Mouse (Mus musculus) midbrain, postnatal 0 days (tissue): ENCODE results near the gene Nup93. TPM values are rescaled to one million over a fixed set of nuclear protein-coding genes. Genes with fewer than 3 reads are reported as not detected.

Experiments
- ATAC-seq: fragments of 200-750 bp; cut with Nextera tagmentation; 2 replicates; pipeline ENCODE4 v1.8.0; 2017; ENCODE audit warnings: moderate number of reproducible peaks, mild to moderate bottlenecking, moderate TSS enrichment, moderate library complexity; ENCODE audit not compliant: low FRiP score
- DNase-seq: peaks from one replicate; pipeline ENCODE4 v3.0.0-alpha.2; 2015; ENCODE audit warnings: low spot score
- H3K27ac ChIP-seq: fragments of 300-500 bp; sonication (generic); 2 replicates; pipeline ENCODE4 v1.5.1; 2014; ENCODE audit warnings: low read depth, mild to moderate bottlenecking, low read length, mixed read lengths
- H3K27me3 ChIP-seq: fragments of 300-500 bp; sonication (generic); 2 replicates; pipeline ENCODE4 v1.6.1; 2014; ENCODE audit warnings: low read length, control low read depth, mixed read lengths; ENCODE audit not compliant: insufficient read depth
- H3K36me3 ChIP-seq: fragments of 300-500 bp; sonication (generic); 2 replicates; pipeline ENCODE4 v1.6.1; 2014; ENCODE audit warnings: low read length, control low read depth, mixed read lengths; ENCODE audit not compliant: insufficient read depth
- H3K4me1 ChIP-seq: fragments of 300-500 bp; sonication (generic); 2 replicates; pipeline ENCODE4 v1.6.1; 2014; ENCODE audit warnings: mild to moderate bottlenecking, control low read depth, antibody characterized with exemption, low read length, mixed read lengths; ENCODE audit not compliant: insufficient read depth
- H3K4me2 ChIP-seq: fragments of 300-500 bp; sonication (generic); 2 replicates; pipeline ENCODE4 v1.6.1; 2014; ENCODE audit warnings: low read depth, mild to moderate bottlenecking, low read length, mixed read lengths; ENCODE audit not compliant: poor library complexity, severe bottlenecking
- H3K4me3 ChIP-seq: fragments of 300-500 bp; sonication (generic); 2 replicates; pipeline ENCODE4 v1.5.1; 2014; ENCODE audit warnings: low read depth, mild to moderate bottlenecking, low read length, moderate library complexity
- H3K9ac ChIP-seq: fragments of 300-500 bp; sonication (generic); replicated peaks from 2 replicates; pipeline ENCODE4 v1.6.1; 2014; ENCODE audit warnings: mild to moderate bottlenecking, low read length, moderate library complexity, mixed read lengths; ENCODE audit not compliant: poor library complexity, severe bottlenecking
- H3K9me3 ChIP-seq: fragments of 300-500 bp; sonication (generic); 2 replicates; pipeline ENCODE4 v1.6.1; 2016; ENCODE audit warnings: low read length, control low read depth
- CTCF ChIP-seq: IDR thresholded peaks from 2 replicates; pipeline ENCODE4 v1.5.1; 2016; ENCODE audit warnings: antibody characterized with exemption, mild to moderate bottlenecking
- WGBS: fragments of 180-500 bp; shearing (Covaris S2); extraction: QIAGEN DNeasy Blood & Tissue Kit; methylation state at CpG from one replicate; pipeline ENCODE4 v1.1.7; 2014; 5-methylcytosine and 5-hydroxymethylcytosine counted together
- polyA plus RNA-seq: library from polyadenylated mRNA; unstranded; fragments of >200 nt; fragmentation: Nextera tagmentation; extraction: Ambion mirVana; gene quantifications from 2 replicates; pipeline ENCODE4 v1.2.1, GENCODE M21; 2015
- total RNA-seq: library from RNA; depleted of rRNA; stranded (reverse); fragments of >200 nt; gene quantifications from 2 replicates; pipeline ENCODE4 v1.2.3, GENCODE M21; 2014

Gene Nup93
- total and polyA plus RNA-seq, 2 experiments from 2014 or later = 39.9 to 65.3 TPM

DNA sequence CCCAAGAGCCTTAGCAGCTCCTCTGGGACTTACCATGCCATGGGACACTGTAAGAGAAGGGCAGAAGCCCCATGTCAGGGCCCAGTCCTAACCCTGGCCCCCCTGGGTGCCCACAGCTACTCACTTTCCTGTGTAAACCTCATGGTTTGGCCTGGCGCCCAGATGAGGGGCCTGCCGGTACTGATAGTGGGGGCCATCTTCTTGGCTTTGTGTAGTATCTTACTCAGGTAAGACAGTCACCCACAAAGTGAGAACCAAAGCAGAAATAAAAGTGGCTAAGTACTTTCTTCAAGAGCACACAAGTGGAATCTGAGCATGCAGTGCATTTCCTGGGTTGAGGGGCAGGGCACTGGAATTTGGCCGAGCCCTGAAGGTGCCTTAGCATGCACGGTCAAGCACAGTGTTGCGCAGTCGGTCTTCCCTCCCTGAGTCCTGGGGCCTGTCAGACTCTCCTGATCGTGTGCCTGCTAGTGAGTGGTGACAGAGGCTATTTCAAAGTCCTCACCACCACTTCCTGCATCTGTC, 92.7 kb downstream of the Nup93 start:
- DNase-seq (no peak), ATAC-seq (no peak)
- H3K4me3 ChIP-seq = no peak overlapping the region
- H3K36me3 ChIP-seq = peaks cover 83% of the 10 kb centered on the region
- H3K4me2 ChIP-seq = no peak overlapping the region
- H3K9me3 ChIP-seq = no peaks in the 10 kb centered on the region
- H3K27me3 ChIP-seq = no peaks in the 10 kb centered on the region
- WGBS = 88% methylated on average over 7 of the region's 7 CpGs
- no peak overlapping the region for H3K27ac ChIP-seq
- no peak for TF ChIP-seq CTCF
- H3K9ac ChIP-seq = no peak overlapping the region
- no peaks in the 10 kb centered on the region for H3K4me1 ChIP-seq

DNA sequence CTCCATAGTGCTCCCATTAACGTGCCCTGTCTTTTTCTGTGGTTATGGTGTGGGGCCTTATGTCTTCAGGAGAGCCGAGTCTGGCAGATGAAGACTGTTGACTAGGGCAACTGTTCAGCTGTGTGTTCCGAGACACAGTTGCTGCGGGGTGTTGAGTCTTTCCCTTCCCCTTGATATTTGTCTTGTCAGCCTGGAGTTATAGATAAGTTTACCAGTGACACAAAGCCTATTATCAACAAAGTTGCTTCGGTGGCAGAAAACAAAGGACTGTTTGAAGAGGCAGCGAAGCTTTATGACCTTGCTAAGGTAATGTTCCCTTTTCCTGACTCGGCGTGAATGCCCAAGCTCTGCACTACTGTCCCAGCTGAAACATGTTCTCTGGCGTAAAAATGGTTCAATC, 93.3 kb downstream of the Nup93 start:
- Histone ChIP-seq H3K4me2 (no peak overlapping the region), H3K27ac (no peak overlapping the region), H3K4me3 (no peak overlapping the region), H3K4me1 (no peaks in the 10 kb centered on the region), H3K9me3 (no peaks in the 10 kb centered on the region), H3K27me3 (no peaks in the 10 kb centered on the region), H3K9ac (no peak overlapping the region), H3K36me3 (peaks cover 86% of the 10 kb centered on the region)
- WGBS = 95% methylated on average over 9 of the region's 9 CpGs
- no peak for TF ChIP-seq CTCF
- ATAC-seq (no peak), DNase-seq (no peak)

DNA sequence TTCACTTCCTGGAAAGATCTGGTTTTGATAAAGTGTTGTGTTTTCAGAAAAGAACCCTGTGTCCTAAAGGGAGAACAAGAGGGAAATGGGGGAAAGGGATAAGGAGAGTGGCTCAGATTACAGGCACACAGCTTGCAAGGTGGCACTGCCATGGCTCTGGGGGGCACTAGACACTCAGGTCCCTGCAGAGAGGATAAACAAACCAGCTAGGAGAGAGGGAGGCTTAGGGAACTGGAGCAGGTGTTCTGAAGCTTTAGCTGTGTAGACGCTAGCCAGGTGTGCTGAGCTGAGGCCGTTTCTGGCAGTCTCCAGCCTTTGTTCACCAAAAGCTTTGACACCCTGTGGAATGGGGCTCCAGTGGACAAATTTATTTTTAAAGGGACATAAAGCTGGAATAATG, 99.7 kb downstream of the Nup93 start:
- Histone ChIP-seq H3K4me2 (no peak overlapping the region), H3K27me3 (no peaks in the 10 kb centered on the region), H3K4me3 (no peak overlapping the region), H3K27ac (no peak overlapping the region), H3K9ac (no peak overlapping the region), H3K9me3 (no peaks in the 10 kb centered on the region), H3K36me3 (peaks cover 78% of the 10 kb centered on the region), H3K4me1 (no peaks in the 10 kb centered on the region)
- no peak for TF ChIP-seq CTCF
- no peak for ATAC-seq
- no peak for DNase-seq
- 79% methylated on average over 2 of the region's 2 CpGs for WGBS

DNA sequence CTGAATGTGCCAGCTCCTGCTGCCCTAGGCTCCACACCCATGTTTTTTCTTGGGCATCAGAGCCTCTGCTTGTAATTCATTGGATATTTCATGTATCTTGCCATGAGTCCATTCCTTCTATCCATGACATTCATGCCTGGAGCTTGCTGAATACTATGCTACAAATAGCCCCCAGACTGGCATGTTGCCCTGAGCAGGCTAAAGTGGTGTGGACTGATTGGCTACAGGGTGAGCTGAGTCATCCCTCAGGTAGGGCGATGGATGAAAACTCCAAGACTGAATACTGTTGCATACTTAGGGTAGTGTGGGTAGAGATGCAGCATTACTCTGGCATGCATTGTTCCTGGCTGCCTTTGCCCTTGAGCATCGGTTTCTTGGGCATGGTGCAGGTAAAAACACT, 102.9 kb downstream of the Nup93 start:
- no peak for TF ChIP-seq CTCF
- Histone ChIP-seq H3K4me3 (no peak overlapping the region), H3K9me3 (no peaks in the 10 kb centered on the region), H3K36me3 (peaks cover 74% of the 10 kb centered on the region), H3K27me3 (no peaks in the 10 kb centered on the region), H3K27ac (no peak overlapping the region), H3K9ac (no peak overlapping the region), H3K4me1 (no peaks in the 10 kb centered on the region), H3K4me2 (no peak overlapping the region)
- 90% methylated on average over 2 of the region's 2 CpGs for WGBS
- ATAC-seq (no peak), DNase-seq (no peak)

DNA sequence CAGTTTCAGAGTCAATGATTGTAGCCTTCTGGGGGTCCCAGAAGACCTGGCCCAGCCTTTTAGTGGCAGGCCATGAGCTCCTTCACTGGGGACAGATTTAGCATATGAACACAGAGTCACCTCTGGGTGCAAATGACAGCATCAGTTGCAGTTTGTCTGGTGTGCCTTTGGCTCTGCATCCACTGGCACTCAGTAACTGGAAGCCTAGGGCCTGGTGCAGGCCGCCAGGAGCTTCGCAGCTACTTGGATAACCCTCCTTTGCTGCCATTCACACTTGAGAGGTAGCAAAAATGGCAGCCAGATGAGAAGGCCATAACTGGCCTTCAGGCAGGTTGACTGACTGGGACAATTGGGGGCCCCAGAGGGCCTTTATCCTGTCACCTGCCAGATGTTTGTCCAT, 103.3 kb downstream of the Nup93 start:
- Histone ChIP-seq H3K4me1 (no peaks in the 10 kb centered on the region), H3K27ac (no peak overlapping the region), H3K9me3 (no peaks in the 10 kb centered on the region), H3K4me3 (no peak overlapping the region), H3K27me3 (no peaks in the 10 kb centered on the region), H3K36me3 (peaks cover 71% of the 10 kb centered on the region), H3K9ac (no peak overlapping the region), H3K4me2 (no peak overlapping the region)
- DNase-seq = no peak
- TF ChIP-seq CTCF = no peak
- no peak for ATAC-seq
- 94% methylated on average over 2 of the region's 2 CpGs for WGBS

DNA sequence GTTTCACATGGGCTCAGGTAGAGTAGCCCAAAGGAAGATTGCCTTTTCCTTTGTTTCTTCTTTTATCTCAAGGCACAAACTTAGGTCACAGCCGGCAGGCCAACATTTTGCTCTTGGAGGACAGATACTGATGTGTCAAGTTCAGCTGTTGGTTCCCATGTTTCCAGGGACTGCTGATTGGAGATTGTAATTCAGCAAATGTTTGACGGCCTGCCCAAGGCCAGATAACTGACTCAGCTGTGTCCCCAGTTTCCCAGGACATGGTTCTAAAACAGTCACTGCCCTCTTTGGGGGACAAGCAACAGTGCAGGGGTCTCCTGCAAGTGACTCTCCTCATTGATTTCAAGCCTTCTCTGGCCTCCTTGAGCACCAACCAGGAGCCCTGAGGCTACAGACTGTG, 105.7 kb downstream of the Nup93 start:
- Histone ChIP-seq H3K4me3 (no peak overlapping the region), H3K36me3 (peaks cover 59% of the 10 kb centered on the region), H3K9me3 (no peaks in the 10 kb centered on the region), H3K4me1 (no peaks in the 10 kb centered on the region), H3K4me2 (no peak overlapping the region), H3K27me3 (no peaks in the 10 kb centered on the region), H3K27ac (no peak overlapping the region), H3K9ac (no peak overlapping the region)
- ATAC-seq (no peak), DNase-seq (no peak)
- WGBS = 83% methylated on average over 2 of the region's 2 CpGs
- TF ChIP-seq CTCF = no peak
